Mouse (Mus musculus): ENCODE data around the gene Kmt2b.

Kmt2b gene

GRCm38 (mm10) chr7:30534633-30535577 lies 53.6 kb downstream of the Kmt2b start, which contains the start of gene Arhgap33:
Gene Arhgap33, minus strand, starts transcription at chr7:30535060.
- peak; percentile 96 for DNase-seq (ENCODE audit: low spot score)

GRCm38 (mm10) chr7:30533941-30534632 lies 54.4 kb downstream of the Kmt2b start:
- peak; percentile 56 for DNase-seq (ENCODE audit: low spot score)

DNA sequence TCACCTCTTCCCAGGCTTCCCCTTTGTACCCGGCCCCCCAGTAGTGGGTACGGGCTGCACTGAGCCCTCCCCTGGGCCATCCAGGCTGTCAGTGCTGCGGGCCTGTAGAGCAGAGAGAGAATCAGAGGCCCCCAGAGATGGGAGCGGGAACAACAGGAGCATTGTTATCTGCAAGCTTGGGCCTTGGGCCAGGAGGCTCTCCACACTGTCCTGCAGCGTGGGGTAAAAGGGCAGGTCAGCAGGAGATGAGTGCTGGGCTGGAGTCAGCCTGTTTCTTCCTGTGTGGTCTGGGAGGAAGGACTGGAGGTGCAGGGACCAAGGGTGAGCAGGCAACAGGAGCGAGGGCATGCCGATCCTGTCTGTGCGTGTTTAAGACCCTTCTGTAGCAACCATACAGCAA lies 55.6 kb downstream of the Kmt2b start:
- DNase-seq (ENCODE audit: low spot score): peak; percentile 64

- no peak for DNase-seq (ENCODE audit: low spot score)
Measured at GRCm38 (mm10) chr7:30531291-30531815, 57.2 kb downstream of the Kmt2b start.

- DNase-seq (ENCODE audit: low spot score): no peak
Measured at GRCm38 (mm10) chr7:30526981-30527380, 61.5 kb downstream of the Kmt2b start.

GRCm38 (mm10) chr7:30526399-30526798 lies 62.1 kb downstream of the Kmt2b start:
- no peak for DNase-seq (ENCODE audit: low spot score)

DNA sequence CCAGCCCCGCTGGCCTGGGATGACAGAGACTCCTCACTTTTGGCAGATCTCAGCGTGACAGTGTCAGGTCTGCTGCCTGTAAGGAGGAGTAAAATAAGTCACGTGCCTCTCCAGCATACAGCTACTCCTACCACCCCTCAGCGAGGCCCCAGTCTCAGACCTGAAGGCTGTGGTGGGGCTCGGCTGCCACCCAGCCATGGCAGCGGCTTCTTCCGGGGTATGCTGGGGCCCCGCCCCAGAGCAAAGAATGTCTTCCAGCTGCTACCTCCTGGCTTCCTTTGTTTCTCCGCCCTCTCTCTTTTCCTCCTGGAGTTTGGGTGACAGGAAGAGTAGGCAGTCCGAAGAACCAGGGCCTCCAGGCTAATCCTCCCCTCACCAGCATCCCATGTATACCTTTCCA lies 62.6 kb downstream of the Kmt2b start:
- DNase-seq (ENCODE audit: low spot score): no peak

- DNase-seq (ENCODE audit: low spot score): no peak
Measured at GRCm38 (mm10) chr7:30524487-30524886, 64.0 kb downstream of the Kmt2b start.

GRCm38 (mm10) chr7:30522871-30523270 lies 65.7 kb downstream of the Kmt2b start:
- no peak for DNase-seq (ENCODE audit: low spot score)

DNA sequence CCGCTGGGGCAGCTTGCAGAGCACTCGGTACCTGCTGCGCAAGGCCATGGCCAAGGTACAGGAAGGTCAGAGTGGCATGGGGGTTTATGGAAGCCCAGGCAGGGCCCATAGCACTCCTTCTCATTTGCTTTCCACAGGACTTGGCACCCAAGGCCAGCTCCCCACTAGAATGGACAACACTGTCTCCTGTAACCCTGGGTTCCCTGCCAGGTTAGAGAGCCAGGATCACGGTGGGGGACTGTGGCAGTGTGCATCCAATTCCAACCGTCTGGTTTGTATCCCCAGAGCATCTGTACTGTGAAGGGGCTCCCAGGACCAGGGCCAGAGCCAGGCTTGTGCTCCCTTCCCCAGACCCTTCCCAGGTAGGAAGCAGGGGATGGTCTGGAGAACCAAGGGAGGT lies 67.7 kb downstream of the Kmt2b start:
- DNase-seq (ENCODE audit: low spot score): no peak

GRCm38 (mm10) chr7:30520396-30520795 lies 68.1 kb downstream of the Kmt2b start:
- no peak for DNase-seq (ENCODE audit: low spot score)
